Mouse (Mus musculus) thymus, adult 2 months (tissue): ENCODE measurements around the gene Morn5.

Experiments used
- CTCF ChIP-seq: fragments of 200-500 bp; IDR thresholded peaks from 2 replicates; pipeline ENCODE4 v1.5.1; 2012; ENCODE audit warnings: mild to moderate bottlenecking, control low read depth, low read length, moderate library complexity, borderline replicate concordance; ENCODE audit not compliant: control insufficient read depth, poor library complexity, insufficient read depth; ENCODE audit errors: extremely low read depth
- POLR2A ChIP-seq: fragments of 200-500 bp; IDR thresholded peaks from 2 replicates; pipeline ENCODE4 v1.6.1; 2012; ENCODE audit warnings: mild to moderate bottlenecking, low read length, control low read depth, moderate library complexity; ENCODE audit not compliant: control insufficient read depth, poor library complexity, insufficient read depth; ENCODE audit errors: extremely low read depth

GRCm38 (mm10) chr2:36071660-36072305, 22.5 kb downstream of the Morn5 start:
- TF ChIP-seq CTCF (no peak), POLR2A (no peak)
